Mouse (Mus musculus) embryonic facial prominence, embryonic 12.5 days (tissue): ENCODE data around the gene Hoxc6. TPM values are rescaled to one million over a fixed set of nuclear protein-coding genes. Genes with fewer than 3 reads are reported as not detected.

Experiments used
- ATAC-seq: fragments of 200-750 bp; cut with Nextera tagmentation; 2 replicates; pipeline ENCODE4 v1.8.0; 2017; ENCODE audit not compliant: insufficient number of reproducible peaks, insufficient read depth, low FRiP score, low TSS enrichment
- H3K27ac ChIP-seq: fragments of 300-500 bp; sonication (generic); 2 replicates; pipeline ENCODE4 v1.5.1; 2016; ENCODE audit warnings: mild to moderate bottlenecking
- H3K27me3 ChIP-seq: fragments of 300-500 bp; sonication (generic); 2 replicates; pipeline ENCODE4 v1.6.1; 2016; ENCODE audit warnings: mild to moderate bottlenecking, moderate library complexity
- H3K36me3 ChIP-seq: fragments of 300-500 bp; sonication (generic); 2 replicates; pipeline ENCODE4 v1.6.1; 2016; ENCODE audit warnings: mild to moderate bottlenecking
- H3K4me1 ChIP-seq: fragments of 300-500 bp; sonication (generic); 2 replicates; pipeline ENCODE4 v1.6.1; 2016
- H3K4me2 ChIP-seq: fragments of 300-500 bp; sonication (generic); replicated peaks from 2 replicates; pipeline ENCODE4 v1.6.1; 2016; ENCODE audit warnings: mild to moderate bottlenecking, moderate library complexity
- H3K4me3 ChIP-seq: fragments of 300-500 bp; sonication (generic); 2 replicates; pipeline ENCODE4 v1.5.1; 2016; ENCODE audit warnings: mild to moderate bottlenecking
- H3K9ac ChIP-seq: fragments of 300-500 bp; sonication (generic); 2 replicates; pipeline ENCODE4 v1.6.1; 2016; ENCODE audit warnings: mild to moderate bottlenecking, moderate library complexity
- H3K9me3 ChIP-seq: fragments of 300-500 bp; sonication (generic); 2 replicates; pipeline ENCODE4 v1.6.1; 2016; ENCODE audit warnings: mild to moderate bottlenecking, moderate library complexity
- WGBS: fragments of 180-500 bp; shearing (Covaris S2); methylation state at CpG from one replicate; pipeline ENCODE4 v1.1.7; 2016; 5-methylcytosine and 5-hydroxymethylcytosine counted together
- polyA plus RNA-seq: library from polyadenylated mRNA; unstranded; fragments of >200 nt; fragmentation: Nextera tagmentation; extraction: Ambion mirVana; gene quantifications from 2 replicates; pipeline ENCODE4 v1.2.1, GENCODE M21; 2016

The Hoxc6 gene
- not detected in 2 replicates for polyA plus RNA-seq

- H3K4me1 ChIP-seq: peaks cover 11% of the 10 kb centered on the region
- 1% methylated on average over 19 of the region's 19 CpGs for WGBS
- no peak for ATAC-seq
- peaks cover 96% of the 10 kb centered on the region for H3K27me3 ChIP-seq
- no peaks in the 10 kb centered on the region for H3K9me3 ChIP-seq
- peak within 1 kb of the TSS; percentile 61 for H3K4me2 ChIP-seq
- H3K4me3 ChIP-seq: peak within 1 kb of the TSS; percentile 35
- H3K27ac ChIP-seq: no peak within 1 kb of the TSS
- no peaks in the 10 kb centered on the region for H3K36me3 ChIP-seq
- no peak within 1 kb of the TSS for H3K9ac ChIP-seq
Measured at GRCm38 (mm10) chr15:102997939-102998355, at the start of gene Hoxc6. Hoxc6 (plus strand) TSS chr15:102998257.

GRCm38 (mm10) chr15:102948842-102949241 lies 49.2 kb upstream of the Hoxc6 start:
- no peak overlapping the region for H3K9ac ChIP-seq
- no peak overlapping the region for H3K27ac ChIP-seq

DNA sequence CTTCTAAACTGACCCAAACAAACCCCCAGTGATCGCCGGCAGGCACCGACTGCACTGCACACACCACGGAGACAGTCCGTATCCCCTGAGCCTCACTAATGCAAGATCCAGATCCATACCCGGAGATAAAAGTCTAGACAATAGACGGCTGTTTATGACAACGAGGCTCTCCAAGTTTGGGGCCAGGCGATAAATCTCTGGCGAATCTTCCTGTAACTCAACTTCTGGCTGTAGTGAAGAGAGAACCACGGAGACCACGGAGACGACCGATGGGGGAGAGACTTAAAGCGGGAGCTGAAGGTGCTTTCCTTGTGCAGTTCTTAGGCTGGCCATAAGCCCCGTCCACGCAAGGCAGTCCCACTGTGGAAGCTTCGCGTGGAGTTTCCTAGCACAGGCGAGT lies 48.4 kb upstream of the Hoxc6 start:
- no peak for ATAC-seq
- no peaks in the 10 kb centered on the region for H3K4me1 ChIP-seq
- H3K27ac ChIP-seq: no peak overlapping the region
- H3K27me3 ChIP-seq: peaks cover 99% of the 10 kb centered on the region
- WGBS: 3% methylated on average over 20 of the region's 20 CpGs
- H3K9me3 ChIP-seq: no peaks in the 10 kb centered on the region
- H3K9ac ChIP-seq: no peak overlapping the region
- no peaks in the 10 kb centered on the region for H3K36me3 ChIP-seq
- H3K4me2 ChIP-seq: no peak overlapping the region
- H3K4me3 ChIP-seq: no peak overlapping the region

More at GRCm38 (mm10) chr15:102948842-102949241, 49.2 kb upstream of the Hoxc6 start:
- Histone ChIP-seq H3K9me3 (no peaks in the 10 kb centered on the region), H3K27me3 (peaks cover 98% of the 10 kb centered on the region), H3K36me3 (no peaks in the 10 kb centered on the region), H3K4me1 (no peaks in the 10 kb centered on the region), H3K4me2 (no peak overlapping the region), H3K4me3 (no peak overlapping the region)
- WGBS: 12% methylated on average over 2 of the region's 2 CpGs
- no peak for ATAC-seq

DNA sequence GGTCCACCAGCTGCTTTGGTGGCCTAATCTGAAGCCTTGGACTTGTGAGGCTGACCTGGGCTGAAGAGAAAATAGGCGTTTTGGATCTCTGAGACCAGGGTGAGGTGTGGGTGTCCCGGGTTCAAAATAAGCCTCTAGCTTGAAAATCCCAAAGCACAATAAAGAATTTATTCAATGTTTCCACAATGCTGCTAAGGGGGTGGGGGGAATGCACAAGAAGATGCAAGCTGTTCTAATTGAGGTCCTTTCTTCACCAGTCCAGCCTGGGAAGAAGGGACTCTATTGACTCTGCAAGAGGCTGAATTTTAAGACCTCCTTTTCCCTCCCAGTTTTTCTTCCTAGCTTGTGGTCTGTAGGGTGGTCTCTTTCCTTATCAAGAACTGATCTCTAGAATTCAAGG lies 47.2 kb upstream of the Hoxc6 start:
- no peak overlapping the region for H3K4me2 ChIP-seq
- H3K9me3 ChIP-seq: no peaks in the 10 kb centered on the region
- H3K9ac ChIP-seq: no peak overlapping the region
- peaks cover 99% of the 10 kb centered on the region for H3K27me3 ChIP-seq
- no peak overlapping the region for H3K27ac ChIP-seq
- no peak overlapping the region for H3K4me3 ChIP-seq
- H3K36me3 ChIP-seq: no peaks in the 10 kb centered on the region
- no peak for ATAC-seq
- WGBS: 11% methylated on average over 2 of the region's 2 CpGs
- H3K4me1 ChIP-seq: 0 out of 2 replicates have a peak, but pooled peaks cover 2% of the 10 kb centered on the region

DNA sequence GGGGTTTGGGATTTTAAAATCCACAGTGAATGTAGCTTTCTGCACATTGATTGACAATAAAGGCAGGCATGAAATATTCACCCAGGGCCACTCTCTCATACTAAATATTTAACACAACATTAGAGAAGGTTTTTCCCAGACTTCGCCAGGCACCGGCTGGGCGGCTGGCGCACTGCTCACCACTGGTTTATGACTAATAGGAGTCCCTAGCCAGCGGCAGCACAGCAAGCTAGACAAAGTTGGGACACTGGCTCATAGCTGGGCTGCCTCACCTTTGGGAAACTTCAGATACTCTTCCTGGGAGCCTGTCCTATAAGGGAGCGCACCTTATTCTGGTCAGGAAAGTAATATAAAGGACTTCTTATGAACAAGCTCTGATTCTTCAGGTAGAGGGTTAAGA lies 44.5 kb upstream of the Hoxc6 start:
- 4% methylated on average over 6 of the region's 6 CpGs for WGBS
- Histone ChIP-seq H3K4me1 (0 out of 2 replicates have a peak, but pooled peaks cover 2% of the 10 kb centered on the region), H3K4me2 (no peak overlapping the region), H3K27me3 (peaks cover 100% of the 10 kb centered on the region), H3K9me3 (no peaks in the 10 kb centered on the region), H3K36me3 (no peaks in the 10 kb centered on the region), H3K4me3 (no peak overlapping the region), H3K9ac (no peak overlapping the region), H3K27ac (no peak overlapping the region)
- no peak for ATAC-seq

GRCm38 (mm10) chr15:102954192-102955006 lies 43.7 kb upstream of the Hoxc6 start, which contains the start of gene Hoxc11:
Hoxc11 (plus strand) TSS chr15:102954427.
- WGBS: under 1% methylated on average over 56 of the region's 57 CpGs
- no peak within 1 kb of the TSS for H3K9ac ChIP-seq
- no peak for ATAC-seq

GRCm38 (mm10) chr15:102955007-102955382 lies 43.1 kb upstream of the Hoxc6 start:
- no peak for ATAC-seq
- Histone ChIP-seq H3K9ac (no peak overlapping the region), H3K4me2 (no peak overlapping the region), H3K27me3 (peaks cover 98% of the 10 kb centered on the region), H3K9me3 (no peaks in the 10 kb centered on the region), H3K27ac (no peak overlapping the region), H3K4me3 (no peak overlapping the region), H3K36me3 (no peaks in the 10 kb centered on the region), H3K4me1 (0 out of 2 replicates have a peak, but pooled peaks cover 2% of the 10 kb centered on the region)
- WGBS: under 1% methylated on average over 28 of the region's 28 CpGs

More at GRCm38 (mm10) chr15:102954192-102955006, 43.7 kb upstream of the Hoxc6 start, which contains the start of gene Hoxc11:
- Histone ChIP-seq H3K4me2 (no peak within 1 kb of the TSS), H3K9me3 (no peaks in the 10 kb centered on the region), H3K36me3 (no peaks in the 10 kb centered on the region), H3K27me3 (peaks cover 98% of the 10 kb centered on the region), H3K4me1 (0 out of 2 replicates have a peak, but pooled peaks cover 2% of the 10 kb centered on the region), H3K4me3 (no peak within 1 kb of the TSS), H3K27ac (no peak within 1 kb of the TSS)

- Histone ChIP-seq H3K27me3 (peaks cover 98% of the 10 kb centered on the region), H3K4me3 (no peak overlapping the region), H3K27ac (no peak overlapping the region), H3K36me3 (no peaks in the 10 kb centered on the region), H3K9me3 (no peaks in the 10 kb centered on the region), H3K4me2 (no peak overlapping the region), H3K9ac (no peak overlapping the region), H3K4me1 (0 out of 2 replicates have a peak, but pooled peaks cover 2% of the 10 kb centered on the region)
- ATAC-seq: no peak
- WGBS: under 1% methylated on average over 40 of the region's 40 CpGs
Measured at GRCm38 (mm10) chr15:102955833-102956640, 42.0 kb upstream of the Hoxc6 start.

DNA sequence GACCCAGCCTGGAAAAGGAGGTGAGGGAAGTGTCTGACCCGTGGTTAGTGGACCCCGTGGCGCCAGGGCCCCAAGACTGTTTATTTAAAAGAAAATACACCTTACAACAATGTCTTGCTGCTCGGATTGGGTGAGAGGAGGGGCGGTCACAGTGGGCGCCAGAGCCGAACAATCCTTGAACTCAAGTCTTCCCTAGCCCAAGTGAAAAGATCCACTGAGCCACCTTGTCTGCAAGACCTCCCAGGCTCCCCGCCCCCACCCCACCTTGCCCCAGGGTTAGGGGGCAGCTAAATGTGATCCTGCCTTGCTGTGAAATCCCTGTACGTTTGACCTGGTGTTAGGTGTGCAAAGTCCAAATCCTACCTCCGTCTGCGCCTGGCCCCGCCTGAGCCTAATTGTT lies 41.2 kb upstream of the Hoxc6 start:
- H3K9me3 ChIP-seq: no peaks in the 10 kb centered on the region
- H3K36me3 ChIP-seq: no peaks in the 10 kb centered on the region
- ATAC-seq: no peak
- H3K4me2 ChIP-seq: no peak overlapping the region
- peaks cover 98% of the 10 kb centered on the region for H3K27me3 ChIP-seq
- WGBS: 1% methylated on average over 12 of the region's 12 CpGs
- no peak overlapping the region for H3K9ac ChIP-seq
- no peak overlapping the region for H3K27ac ChIP-seq
- H3K4me3 ChIP-seq: no peak overlapping the region
- 0 out of 2 replicates have a peak, but pooled peaks cover 2% of the 10 kb centered on the region for H3K4me1 ChIP-seq

- Histone ChIP-seq H3K27me3 (peaks cover 94% of the 10 kb centered on the region), H3K4me1 (0 out of 2 replicates have a peak, but pooled peaks cover 2% of the 10 kb centered on the region), H3K36me3 (no peaks in the 10 kb centered on the region), H3K27ac (no peak overlapping the region), H3K4me2 (no peak overlapping the region), H3K9ac (no peak overlapping the region), H3K9me3 (no peaks in the 10 kb centered on the region), H3K4me3 (no peak overlapping the region)
- WGBS: under 1% methylated on average over 13 of the region's 13 CpGs
- ATAC-seq: no peak
Measured at GRCm38 (mm10) chr15:102959663-102960191, 38.3 kb upstream of the Hoxc6 start.

DNA sequence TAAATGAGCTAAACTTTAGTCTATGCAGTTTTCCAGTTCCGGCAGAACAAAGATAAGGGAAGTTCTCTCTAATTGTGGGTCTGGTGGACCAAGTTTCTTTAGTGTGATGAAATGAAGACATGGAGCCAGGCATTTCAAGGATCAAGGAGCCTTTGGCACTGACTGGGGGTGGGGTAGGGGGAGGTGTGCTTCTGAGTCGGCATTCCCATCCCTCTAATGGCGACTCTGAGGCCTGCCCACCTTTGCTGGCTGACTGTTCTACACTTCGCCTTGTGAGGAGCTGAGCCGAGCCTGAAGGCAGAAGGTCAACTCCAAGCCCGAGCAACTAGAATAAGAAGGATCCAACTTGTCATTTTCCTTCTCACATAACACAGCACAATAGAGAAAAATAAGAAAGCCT lies 36.3 kb upstream of the Hoxc6 start:
- H3K27me3 ChIP-seq: peaks cover 94% of the 10 kb centered on the region
- no peaks in the 10 kb centered on the region for H3K9me3 ChIP-seq
- H3K4me3 ChIP-seq: no peak overlapping the region
- 0 out of 2 replicates have a peak, but pooled peaks cover 3% of the 10 kb centered on the region for H3K4me1 ChIP-seq
- no peak overlapping the region for H3K27ac ChIP-seq
- H3K36me3 ChIP-seq: no peaks in the 10 kb centered on the region
- WGBS: 3% methylated on average over 6 of the region's 6 CpGs
- no peak overlapping the region for H3K9ac ChIP-seq
- ATAC-seq: no peak
- no peak overlapping the region for H3K4me2 ChIP-seq
